Mouse (Mus musculus) small intestine, adult 2 months (tissue): Measurements from ENCODE around the gene Gm4869. TPM values are rescaled to one million over a fixed set of nuclear protein-coding genes. Genes with fewer than 3 reads are reported as not detected.

Experiments used
- H3K27ac ChIP-seq: fragments of 200-500 bp; 2 replicates; pipeline ENCODE4 v1.5.1; 2012; ENCODE audit warnings: low read depth, low read length, control low read depth, inconsistent platforms; ENCODE audit not compliant: insufficient read depth
- H3K27me3 ChIP-seq: fragments of 200-500 bp; 2 replicates; pipeline ENCODE4 v1.6.1; 2012; ENCODE audit warnings: mild to moderate bottlenecking, moderate library complexity, low read length, inconsistent platforms; ENCODE audit not compliant: control insufficient read depth, insufficient read depth
- H3K36me3 ChIP-seq: fragments of 200-500 bp; 2 replicates; pipeline ENCODE4 v1.6.1; 2012; ENCODE audit warnings: mild to moderate bottlenecking, low read length, control low read depth, inconsistent platforms; ENCODE audit not compliant: control insufficient read depth, insufficient read depth
- H3K4me1 ChIP-seq: fragments of 200-500 bp; 2 replicates; pipeline ENCODE4 v1.6.1; 2012; ENCODE audit warnings: low read length, inconsistent platforms, mixed read lengths; ENCODE audit not compliant: control insufficient read depth, insufficient read depth, insufficient read length
- H3K4me3 ChIP-seq: fragments of 200-500 bp; 2 replicates; pipeline ENCODE4 v1.5.1; 2012; ENCODE audit warnings: low read depth, mild to moderate bottlenecking, control low read depth, inconsistent platforms, low read length, moderate library complexity
- CTCF ChIP-seq: fragments of 200-500 bp; IDR thresholded peaks from 2 replicates; pipeline ENCODE4 v1.5.1; 2012; ENCODE audit warnings: low read depth, mild to moderate bottlenecking, control low read depth, inconsistent platforms, low read length, moderate library complexity, mixed read lengths; ENCODE audit not compliant: insufficient replicate concordance, insufficient read length; ENCODE audit errors: extremely low read depth
- POLR2A ChIP-seq: fragments of 200-500 bp; IDR thresholded peaks from 2 replicates; pipeline ENCODE4 v1.6.1; 2012; ENCODE audit warnings: low read depth, mild to moderate bottlenecking, control low read depth, inconsistent platforms, low read length, moderate library complexity
- WGBS: fragments of 180-500 bp; shearing (Covaris S2); methylation state at CpG from one replicate; pipeline ENCODE4 v1.1.7; 2018; 5-methylcytosine and 5-hydroxymethylcytosine counted together
- polyA plus RNA-seq: library from polyadenylated mRNA; depleted of rRNA; stranded (reverse); fragments of >200 nt; gene quantifications from 2 replicates; pipeline ENCODE4 v1.2.3, GENCODE M21; 2012

Gm4869 gene
- polyA plus RNA-seq, 1 experiment, result not detected

- under 1% methylated on average over 38 of the region's 38 CpGs for WGBS
- Histone ChIP-seq H3K27me3 (no peaks in the 10 kb centered on the region), H3K4me3 (peak within 1 kb of the TSS; percentile 66), H3K27ac (peak within 1 kb of the TSS; percentile 31), H3K36me3 (no peaks in the 10 kb centered on the region), H3K4me1 (peaks cover 15% of the 10 kb centered on the region; the same call in 1 of the 2 replicates)
- TF ChIP-seq CTCF, result no peak
- peak; percentile 84 for TF ChIP-seq POLR2A
These were observed 59.8 kb downstream of the Gm4869 start, which contains the start of gene Chst12 for GRCm38 (mm10) chr5:140505208-140505780. Gene Chst12 (plus strand): TSS chr5:140505550.

- peak overlapping the region; percentile 66 for H3K4me3 ChIP-seq
- H3K36me3 ChIP-seq, result no peaks in the 10 kb centered on the region
- no peaks in the 10 kb centered on the region for H3K27me3 ChIP-seq
- TF ChIP-seq CTCF, result no peak
- no peak for TF ChIP-seq POLR2A
- peak overlapping the region; percentile 31 for H3K27ac ChIP-seq
- H3K4me1 ChIP-seq, result peaks cover 15% of the 10 kb centered on the region; the same call in 1 of the 2 replicates
- 39% methylated on average over 22 of the region's 22 CpGs for WGBS
These were observed 60.8 kb downstream of the Gm4869 start for GRCm38 (mm10) chr5:140506096-140506794.

GRCm38 (mm10) chr5:140507466-140508208, 62.2 kb downstream of the Gm4869 start:
- TF ChIP-seq CTCF (no peak), POLR2A (no peak)
- Histone ChIP-seq H3K4me1 (peaks cover 14% of the 10 kb centered on the region; the same call in 1 of the 2 replicates), H3K27ac (peak overlapping the region; percentile 49; the same call in 1 of the 2 replicates), H3K4me3 (peak overlapping the region; percentile 32), H3K36me3 (no peaks in the 10 kb centered on the region), H3K27me3 (no peaks in the 10 kb centered on the region)
- 71% methylated on average over 14 of the region's 14 CpGs for WGBS

- H3K4me1 ChIP-seq, result peaks cover 9% of the 10 kb centered on the region; the same call in 1 of the 2 replicates
- TF ChIP-seq CTCF (no peak), POLR2A (no peak)
- H3K27me3 ChIP-seq, result no peaks in the 10 kb centered on the region
- no peaks in the 10 kb centered on the region for H3K36me3 ChIP-seq
- 63% methylated on average over 8 of the region's 8 CpGs for WGBS
- peak overlapping the region; percentile 9; the same call in 1 of the 2 replicates for H3K4me3 ChIP-seq
- peak overlapping the region; percentile 49 for H3K27ac ChIP-seq
These were observed 63.2 kb downstream of the Gm4869 start for GRCm38 (mm10) chr5:140508686-140509085.

GRCm38 (mm10) chr5:140509204-140509603, 63.8 kb downstream of the Gm4869 start:
- H3K4me1 ChIP-seq, result peaks cover 11% of the 10 kb centered on the region; the same call in 1 of the 2 replicates
- TF ChIP-seq CTCF (no peak), POLR2A (no peak)
- H3K27ac ChIP-seq, result no peak overlapping the region
- no peaks in the 10 kb centered on the region for H3K36me3 ChIP-seq
- 61% methylated on average over 9 of the region's 9 CpGs for WGBS
- no peaks in the 10 kb centered on the region for H3K27me3 ChIP-seq
- H3K4me3 ChIP-seq, result no peak overlapping the region

GRCm38 (mm10) chr5:140510012-140511000, 64.9 kb downstream of the Gm4869 start:
- no peak overlapping the region for H3K4me3 ChIP-seq
- peaks cover 10% of the 10 kb centered on the region; the same call in 1 of the 2 replicates for H3K4me1 ChIP-seq
- H3K36me3 ChIP-seq, result no peaks in the 10 kb centered on the region
- WGBS, result 34% methylated on average over 27 of the region's 27 CpGs
- H3K27ac ChIP-seq, result no peak overlapping the region
- TF ChIP-seq POLR2A, result no peak
- no peak for TF ChIP-seq CTCF
- no peaks in the 10 kb centered on the region for H3K27me3 ChIP-seq
